Mouse (Mus musculus) CH12.LX (cell line): ENCODE results near the gene Myt1l. TPM values are rescaled to one million over a fixed set of nuclear protein-coding genes. Genes with fewer than 3 reads are reported as not detected.
A peak's percentile ranks its signal among the peaks of the same experiment; 100 is the strongest.

Source experiments
- DNase-seq: peaks from one replicate; pipeline ENCODE4 v3.0.0-alpha.2; 2013; ENCODE audit errors: extremely low read depth
- H3K27ac ChIP-seq: 2 replicates; pipeline ENCODE4 v1.5.1; 2012; ENCODE audit warnings: low read depth, mild to moderate bottlenecking, control low read depth, moderate library complexity; ENCODE audit not compliant: insufficient read depth
- H3K27me3 ChIP-seq: replicated peaks from 2 replicates; pipeline ENCODE3; 2012; ENCODE audit warnings: inconsistent platforms
- H3K36me3 ChIP-seq, 2 experiments: replicated peaks in 1 of 2; 2 replicates each; pipeline versions ENCODE3 to v1.6.1; 2012; ENCODE audit warnings: inconsistent platforms in 1 of 2, low read length in 1 of 2, mild to moderate bottlenecking in 1 of 2, mixed read lengths in 1 of 2, moderate library complexity in 1 of 2; ENCODE audit not compliant: control insufficient read depth in 1 of 2, insufficient read depth in 1 of 2
- H3K4me1 ChIP-seq, 2 experiments: 2 replicates each; pipeline ENCODE4 v1.6.1; 2012; ENCODE audit warnings: inconsistent platforms in 1 of 2, moderate library complexity in 1 of 2; ENCODE audit not compliant: insufficient read depth in 2 of 2, control insufficient read depth in 1 of 2
- H3K4me2 ChIP-seq: 2 replicates; pipeline ENCODE4 v1.6.1; 2012; ENCODE audit warnings: low read depth, mild to moderate bottlenecking, control low read depth; ENCODE audit not compliant: poor library complexity, insufficient read depth, severe bottlenecking
- H3K4me3 ChIP-seq, 3 experiments: fragments of 150-350 bp in 1 of 3; sonication (generic) in 1 of 3; replicated peaks in 1 of 3; 2 replicates each; pipeline versions ENCODE3 to v1.5.1; 2011 to 2012; ENCODE audit warnings: low read depth in 2 of 3, low read length in 2 of 3, mild to moderate bottlenecking in 2 of 3, moderate library complexity in 2 of 3, control low read depth in 1 of 3, improper control_type of control experiment in 1 of 3, inconsistent platforms in 1 of 3, mixed read lengths in 1 of 3; ENCODE audit not compliant: poor library complexity in 1 of 3
- H3K79me2 ChIP-seq: replicated peaks from 2 replicates; pipeline ENCODE4 v1.6.1; 2012; ENCODE audit warnings: mild to moderate bottlenecking, moderate library complexity; ENCODE audit not compliant: control insufficient read depth, poor library complexity, insufficient read depth, severe bottlenecking; ENCODE audit errors: extremely low read depth
- H3K9ac ChIP-seq: 2 replicates; pipeline ENCODE4 v1.6.1; 2012; ENCODE audit warnings: low read depth, mild to moderate bottlenecking, control low read depth, moderate library complexity; ENCODE audit not compliant: insufficient read depth
- H3K9me3 ChIP-seq: replicated peaks from 2 replicates; pipeline ENCODE3; 2012; ENCODE audit warnings: low read length, inconsistent platforms, mixed read lengths
- BHLHE40 ChIP-seq: IDR thresholded peaks from 2 replicates; pipeline ENCODE4 v1.6.1; 2011; ENCODE audit warnings: mild to moderate bottlenecking, low read depth, low read length, improper control_type of control experiment
- CHD2 ChIP-seq: IDR thresholded peaks from 2 replicates; pipeline ENCODE4 v1.6.1; 2011; ENCODE audit warnings: low read length, improper control_type of control experiment
- CTCF ChIP-seq, 2 experiments: IDR thresholded peaks in 1 of 2; conservative IDR thresholded peaks in 1 of 2; 2 replicates each; pipeline ENCODE4 v1.5.1; 2011 to 2012; ENCODE audit warnings: low read depth in 2 of 2, low read length in 2 of 2, improper control_type of control experiment in 1 of 2, inconsistent platforms in 1 of 2, mild to moderate bottlenecking in 1 of 2, moderate library complexity in 1 of 2
- ELF1 ChIP-seq: IDR thresholded peaks from 2 replicates; pipeline ENCODE4 v1.6.1; 2014; ENCODE audit warnings: low read depth, mild to moderate bottlenecking, inconsistent platforms, low read length, improper control_type of control experiment
- EP300 ChIP-seq: IDR thresholded peaks from 2 replicates; pipeline ENCODE4 v1.6.1; 2011; ENCODE audit warnings: low read length, improper control_type of control experiment
- ETS1 ChIP-seq: conservative IDR thresholded peaks from 2 replicates; pipeline ENCODE4 v1.6.1; 2012; ENCODE audit warnings: low read depth, mild to moderate bottlenecking, inconsistent platforms, low read length, improper control_type of control experiment, moderate library complexity
- MEF2A ChIP-seq: IDR thresholded peaks from 2 replicates; pipeline ENCODE4 v1.6.1; 2014; ENCODE audit warnings: low read depth, mild to moderate bottlenecking, inconsistent platforms, low read length, improper control_type of control experiment, borderline replicate concordance
- MXI1 ChIP-seq: IDR thresholded peaks from 2 replicates; pipeline ENCODE4 v1.6.1; 2011; ENCODE audit warnings: mild to moderate bottlenecking, low read depth, low read length, improper control_type of control experiment
- POLR2A ChIP-seq: IDR thresholded peaks from 2 replicates; pipeline ENCODE4 v1.6.1; 2011; ENCODE audit warnings: low read depth, mild to moderate bottlenecking, improper control_type of control experiment, low read length
- RAD21 ChIP-seq: IDR thresholded peaks from 2 replicates; pipeline ENCODE4 v1.6.1; 2011; ENCODE audit warnings: low read depth, mild to moderate bottlenecking, low read length, improper control_type of control experiment, moderate library complexity
- SMC3 ChIP-seq: IDR thresholded peaks from 2 replicates; pipeline ENCODE4 v1.6.1; 2011; ENCODE audit warnings: low read depth, low read length, improper control_type of control experiment
- TCF12 ChIP-seq: IDR thresholded peaks from 2 replicates; pipeline ENCODE4 v1.6.1; 2014; ENCODE audit warnings: low read depth, mild to moderate bottlenecking, inconsistent platforms, low read length, improper control_type of control experiment
- USF1 ChIP-seq: IDR thresholded peaks from 2 replicates; pipeline ENCODE4 v1.6.1; 2014; ENCODE audit warnings: low read depth, mild to moderate bottlenecking, inconsistent platforms, low read length, improper control_type of control experiment
- ZC3H11A ChIP-seq: IDR thresholded peaks from 2 replicates; pipeline ENCODE4 v1.6.1; 2012; ENCODE audit warnings: low read depth, mild to moderate bottlenecking, inconsistent platforms, low read length, improper control_type of control experiment
- ZKSCAN1 ChIP-seq: IDR thresholded peaks from 2 replicates; pipeline ENCODE4 v1.6.1; 2012; ENCODE audit warnings: low read depth, inconsistent platforms, low read length, improper control_type of control experiment, borderline replicate concordance
- ZNF384 ChIP-seq: IDR thresholded peaks from 2 replicates; pipeline ENCODE4 v1.6.1; 2012; ENCODE audit warnings: low read depth, low read length, improper control_type of control experiment, inconsistent platforms
- dilution Hi-C: fragments of 300-500 bp; cut with MboI; formaldehyde crosslinking; loops from 2 replicates; pipeline ENCODE4 v1.14.3; 2020; ENCODE audit warnings: low sequenced_read_pairs; ENCODE audit not compliant: extremely low pct_unique_long_range_greater_than_20kb, extremely low pct_ligation_motif_present
- in situ Hi-C: fragments of 300-500 bp; cut with MboI; formaldehyde crosslinking; loops from 3 replicates; pipeline ENCODE4 v1.14.3; 2019; ENCODE audit warnings: low sequenced_read_pairs, low pct_ligation_motif_present, low pct_unique_long_range_greater_than_20kb, mixed read lengths
- polyA plus RNA-seq: library from polyadenylated mRNA; unstranded; fragments of >175 nt; gene quantifications from 2 replicates; pipeline ENCODE4 v1.2.1, GENCODE M21; 2012; ENCODE audit warnings: low read depth; ENCODE audit not compliant: insufficient read length
- total RNA-seq, 2 experiments: library from RNA; depleted of rRNA; stranded (reverse); fragments of 300-350 nt in 1 of 2; fragments of >200 nt in 1 of 2; gene quantifications; 2 replicates each; pipeline ENCODE4 v1.2.3; 2012 to 2014

Myt1l gene
- total and polyA plus RNA-seq, 3 experiments: 0.31 to 1.1 TPM; not detected in 1

DNA sequence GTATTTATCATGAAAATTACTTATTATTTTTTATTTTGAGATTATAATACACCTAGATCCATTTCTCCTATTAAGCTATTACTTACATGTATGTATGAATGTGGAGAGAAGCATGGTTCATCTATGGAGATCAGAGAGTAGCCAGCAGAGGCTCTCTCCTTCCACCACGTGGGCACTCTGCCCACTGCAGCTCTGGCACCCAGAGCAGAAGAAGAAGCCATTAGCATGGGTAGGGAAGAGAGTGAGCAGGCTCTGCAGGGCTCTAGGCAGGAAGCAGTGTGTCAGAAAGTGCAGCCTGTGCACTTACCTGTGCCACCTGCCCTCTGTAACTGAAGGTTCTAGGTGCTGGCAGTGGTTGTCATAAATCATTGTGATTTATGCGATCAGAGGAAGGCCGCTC lies 321.8 kb downstream of the Myt1l start:
- no peak overlapping the region for H3K9ac ChIP-seq
- dilution Hi-C loops: no loop called here
- in situ Hi-C loops: no loop called here
- TF ChIP-seq CTCF (conservative IDR thresholded peaks at IDR 0.05 in 1 of 2, IDR thresholded peaks at IDR 0.05 in 1 of 2; ENCODE audit: low read depth in 2 of 2, low read length in 2 of 2) (peak in 1 of 2 experiments; percentile 9; a peak in 1 of 4 replicates), MXI1 (no peak)
- no peak overlapping the region for H3K4me3 ChIP-seq
- H3K27ac ChIP-seq: no peak overlapping the region
- no peaks in the 10 kb centered on the region for H3K27me3 ChIP-seq
- no peaks in the 10 kb centered on the region for H3K36me3 ChIP-seq
- no peaks in the 10 kb centered on the region for H3K4me1 ChIP-seq
- no peaks in the 10 kb centered on the region for H3K9me3 ChIP-seq
- no peaks in the 10 kb centered on the region for H3K79me2 ChIP-seq
- no peak overlapping the region for H3K4me2 ChIP-seq
- DNase-seq: no peak

DNA sequence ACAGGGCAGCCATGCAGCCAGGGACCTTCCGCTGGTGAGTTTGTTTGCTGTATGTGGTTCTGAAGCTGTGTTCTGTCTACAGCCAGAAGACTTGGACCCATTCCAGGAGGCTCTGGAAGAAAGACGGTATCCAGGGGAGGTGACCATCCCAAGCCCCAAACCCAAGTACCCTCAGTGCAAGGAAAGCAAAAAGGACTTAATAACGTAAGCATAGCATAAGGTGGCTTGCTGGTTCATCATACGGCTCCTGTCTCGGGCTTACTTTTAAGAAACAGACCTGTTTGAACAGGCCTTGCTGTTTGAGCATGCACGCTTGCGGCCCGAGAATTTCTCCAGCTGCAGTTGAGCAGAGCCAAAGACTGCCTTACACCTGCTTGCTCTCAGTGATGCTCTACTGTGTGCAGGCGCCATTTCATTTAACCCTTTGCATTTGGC lies 326.0 kb downstream of the Myt1l start:
- Histone ChIP-seq H3K79me2 (no peaks in the 10 kb centered on the region), H3K36me3 (no peaks in the 10 kb centered on the region), H3K27ac (no peak overlapping the region), H3K4me1 (no peaks in the 10 kb centered on the region), H3K9me3 (no peaks in the 10 kb centered on the region), H3K4me3 (no peak overlapping the region), H3K27me3 (no peaks in the 10 kb centered on the region), H3K4me2 (no peak overlapping the region), H3K9ac (no peak overlapping the region)
- in situ Hi-C loops (no loop called here), dilution Hi-C loops (no loop called here)
- no peak for TF ChIP-seq ZKSCAN1
- TF ChIP-seq POLR2A: no peak
- no peak for TF ChIP-seq CHD2
- no peak for TF ChIP-seq MEF2A
- no peak for TF ChIP-seq ELF1
- TF ChIP-seq CTCF (conservative IDR thresholded peaks at IDR 0.05 in 1 of 2, IDR thresholded peaks at IDR 0.05 in 1 of 2; ENCODE audit: low read depth in 2 of 2, low read length in 2 of 2): no peak
- no peak for TF ChIP-seq TCF12
- no peak for TF ChIP-seq ETS1
- no peak for TF ChIP-seq SMC3
- no peak for TF ChIP-seq USF1
- no peak for TF ChIP-seq ZNF384
- no peak for TF ChIP-seq BHLHE40
- no peak for DNase-seq

DNA sequence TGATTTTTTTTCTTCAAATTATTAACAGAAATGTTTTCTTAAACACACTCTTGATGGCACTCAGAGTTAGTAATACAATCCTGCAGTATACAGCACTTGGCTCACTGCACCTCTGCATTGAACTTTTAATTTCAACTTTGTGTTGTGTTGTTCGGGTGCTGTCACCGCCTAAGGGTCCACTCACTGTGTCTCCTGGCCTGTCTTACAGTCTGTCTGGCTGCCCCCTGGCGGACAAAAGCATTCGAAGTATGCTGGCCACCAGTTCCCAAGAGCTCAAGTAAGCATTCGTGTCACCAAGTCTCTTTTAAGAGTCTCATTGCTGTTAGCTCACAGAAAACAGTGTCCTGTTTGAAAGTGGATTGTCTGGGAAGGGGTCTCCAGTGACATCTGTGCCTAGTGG lies 326.8 kb downstream of the Myt1l start:
- Histone ChIP-seq H3K4me2 (no peak overlapping the region), H3K9me3 (no peaks in the 10 kb centered on the region), H3K4me1 (no peaks in the 10 kb centered on the region), H3K4me3 (no peak overlapping the region), H3K36me3 (no peaks in the 10 kb centered on the region), H3K9ac (no peak overlapping the region), H3K27ac (no peak overlapping the region), H3K27me3 (no peaks in the 10 kb centered on the region), H3K79me2 (no peaks in the 10 kb centered on the region)
- dilution Hi-C loops: no loop called here
- TF ChIP-seq CTCF (conservative IDR thresholded peaks at IDR 0.05 in 1 of 2, IDR thresholded peaks at IDR 0.05 in 1 of 2; ENCODE audit: low read depth in 2 of 2, low read length in 2 of 2): peak; percentile 48 to 72; a peak in 2 of 4 replicates
- TF ChIP-seq ETS1: no peak
- TF ChIP-seq SMC3: peak; percentile 74
- TF ChIP-seq ZC3H11A: no peak
- no peak for TF ChIP-seq EP300
- no peak for TF ChIP-seq ZNF384
- TF ChIP-seq RAD21: peak; percentile 21
- DNase-seq: peak; percentile 67
- in situ Hi-C loops: no loop called here
